Mouse (Mus musculus) forebrain, embryonic 16.5 days (tissue): ENCODE results near the gene Lin7a. TPM values are rescaled to one million over a fixed set of nuclear protein-coding genes. Genes with fewer than 3 reads are reported as not detected.

Experiments
- ATAC-seq: fragments of 200-750 bp; cut with Nextera tagmentation; 2 replicates; pipeline ENCODE4 v1.8.0; 2017; ENCODE audit warnings: mild to moderate bottlenecking, moderate library complexity
- H3K27ac ChIP-seq: fragments of 300-500 bp; sonication (generic); 2 replicates; pipeline ENCODE4 v1.5.1; 2014; ENCODE audit warnings: low read length, control low read depth
- H3K27me3 ChIP-seq: fragments of 300-500 bp; sonication (generic); replicated peaks from 2 replicates; pipeline ENCODE4 v1.6.1; 2014; ENCODE audit warnings: low read length; ENCODE audit not compliant: control insufficient read depth, insufficient read depth
- H3K36me3 ChIP-seq: fragments of 300-500 bp; sonication (generic); 2 replicates; pipeline ENCODE4 v1.6.1; 2014; ENCODE audit not compliant: control insufficient read depth, insufficient read depth
- H3K4me1 ChIP-seq: fragments of 300-500 bp; sonication (generic); replicated peaks from 2 replicates; pipeline ENCODE4 v1.6.1; 2014; ENCODE audit warnings: low read length; ENCODE audit not compliant: control insufficient read depth, insufficient read depth
- H3K4me2 ChIP-seq: fragments of 300-500 bp; sonication (generic); 2 replicates; pipeline ENCODE4 v1.6.1; 2014; ENCODE audit warnings: mild to moderate bottlenecking, low read length, control low read depth
- H3K4me3 ChIP-seq: fragments of 300-500 bp; sonication (generic); replicated peaks from 2 replicates; pipeline ENCODE4 v1.5.1; 2014; ENCODE audit warnings: mild to moderate bottlenecking, low read length, control low read depth
- H3K9ac ChIP-seq: fragments of 300-500 bp; sonication (generic); replicated peaks from 2 replicates; pipeline ENCODE4 v1.6.1; 2014; ENCODE audit warnings: low read depth, low read length, control low read depth
- H3K9me3 ChIP-seq: fragments of 300-500 bp; sonication (generic); 2 replicates; pipeline ENCODE4 v1.6.1; 2016; ENCODE audit warnings: low read length; ENCODE audit not compliant: control insufficient read depth
- WGBS: fragments of 180-500 bp; shearing (Covaris S2); extraction: QIAGEN DNeasy Blood & Tissue Kit; methylation state at CpG from one replicate; pipeline ENCODE4 v1.1.7; 2014; 5-methylcytosine and 5-hydroxymethylcytosine counted together
- polyA plus RNA-seq: library from polyadenylated mRNA; unstranded; fragments of >200 nt; fragmentation: Nextera tagmentation; extraction: Ambion mirVana; gene quantifications from 2 replicates; pipeline ENCODE4 v1.2.1, GENCODE M21; 2015

Gene Lin7a
- polyA plus RNA-seq, 1 experiment from 2014 or later = 18.8 TPM

GRCm38 (mm10) chr10:107228776-107229175 lies 42.7 kb upstream of the Lin7a start:
- WGBS = 87% methylated on average over 5 of the region's 5 CpGs
- Histone ChIP-seq H3K9me3 (no peaks in the 10 kb centered on the region), H3K27ac (no peak overlapping the region), H3K27me3 (no peaks in the 10 kb centered on the region), H3K9ac (no peak overlapping the region), H3K36me3 (no peaks in the 10 kb centered on the region), H3K4me2 (no peak overlapping the region), H3K4me3 (no peak overlapping the region), H3K4me1 (no peaks in the 10 kb centered on the region)
- ATAC-seq = no peak

GRCm38 (mm10) chr10:107229416-107229815 lies 42.1 kb upstream of the Lin7a start:
- whole genome bisulfite sequencing = 62% methylated on average over 3 of the region's 3 CpGs
- no peak for ATAC-seq
- no peak overlapping the region for H3K27ac ChIP-seq

GRCm38 (mm10) chr10:107230081-107230850 lies 41.2 kb upstream of the Lin7a start:
- 87% methylated on average over 8 of the region's 8 CpGs for WGBS
- no peaks in the 10 kb centered on the region for H3K9me3 ChIP-seq
- no peak for ATAC-seq
- no peak overlapping the region for H3K27ac ChIP-seq
- H3K36me3 ChIP-seq = no peaks in the 10 kb centered on the region
- no peaks in the 10 kb centered on the region for H3K4me1 ChIP-seq
- no peak overlapping the region for H3K4me3 ChIP-seq
- H3K4me2 ChIP-seq = no peak overlapping the region
- no peak overlapping the region for H3K9ac ChIP-seq
- no peaks in the 10 kb centered on the region for H3K27me3 ChIP-seq

More at GRCm38 (mm10) chr10:107229416-107229815, 42.1 kb upstream of the Lin7a start:
- H3K36me3 ChIP-seq = no peaks in the 10 kb centered on the region
- no peak overlapping the region for H3K9ac ChIP-seq
- H3K27me3 ChIP-seq = no peaks in the 10 kb centered on the region
- no peak overlapping the region for H3K4me2 ChIP-seq
- no peaks in the 10 kb centered on the region for H3K4me1 ChIP-seq
- H3K9me3 ChIP-seq = no peaks in the 10 kb centered on the region
- no peak overlapping the region for H3K4me3 ChIP-seq

GRCm38 (mm10) chr10:107230851-107231130 lies 40.7 kb upstream of the Lin7a start:
- Histone ChIP-seq H3K4me3 (no peak overlapping the region), H3K9ac (no peak overlapping the region), H3K9me3 (no peaks in the 10 kb centered on the region), H3K27ac (no peak overlapping the region), H3K27me3 (no peaks in the 10 kb centered on the region), H3K4me1 (no peaks in the 10 kb centered on the region), H3K4me2 (no peak overlapping the region), H3K36me3 (no peaks in the 10 kb centered on the region)
- 86% methylated on average over 1 of the region's 1 CpGs for WGBS
- no peak for ATAC-seq

GRCm38 (mm10) chr10:107231421-107232010 lies 40.0 kb upstream of the Lin7a start:
- Histone ChIP-seq H3K4me1 (no peaks in the 10 kb centered on the region), H3K4me3 (no peak overlapping the region), H3K27me3 (no peaks in the 10 kb centered on the region), H3K9ac (no peak overlapping the region), H3K27ac (no peak overlapping the region), H3K36me3 (no peaks in the 10 kb centered on the region), H3K9me3 (no peaks in the 10 kb centered on the region), H3K4me2 (no peak overlapping the region)
- WGBS = 90% methylated on average over 4 of the region's 4 CpGs
- ATAC-seq = no peak

GRCm38 (mm10) chr10:107232491-107233110 lies 38.9 kb upstream of the Lin7a start:
- Histone ChIP-seq H3K9ac (no peak overlapping the region), H3K36me3 (no peaks in the 10 kb centered on the region), H3K27ac (no peak overlapping the region), H3K4me2 (no peak overlapping the region), H3K4me3 (no peak overlapping the region), H3K27me3 (no peaks in the 10 kb centered on the region), H3K4me1 (no peaks in the 10 kb centered on the region), H3K9me3 (no peaks in the 10 kb centered on the region)
- ATAC-seq = no peak
- 93% methylated on average over 2 of the region's 2 CpGs for WGBS

GRCm38 (mm10) chr10:107233221-107233620 lies 38.3 kb upstream of the Lin7a start:
- WGBS = 91% methylated on average over 2 of the region's 2 CpGs
- no peak overlapping the region for H3K4me3 ChIP-seq
- no peaks in the 10 kb centered on the region for H3K9me3 ChIP-seq
- H3K27ac ChIP-seq = no peak overlapping the region
- no peaks in the 10 kb centered on the region for H3K36me3 ChIP-seq
- ATAC-seq = no peak
- H3K4me1 ChIP-seq = no peaks in the 10 kb centered on the region
- H3K27me3 ChIP-seq = no peaks in the 10 kb centered on the region
- H3K9ac ChIP-seq = no peak overlapping the region
- no peak overlapping the region for H3K4me2 ChIP-seq

GRCm38 (mm10) chr10:107233825-107234224 lies 37.7 kb upstream of the Lin7a start:
- ATAC-seq = no peak
- Histone ChIP-seq H3K4me2 (no peak overlapping the region), H3K27me3 (no peaks in the 10 kb centered on the region), H3K4me1 (no peaks in the 10 kb centered on the region), H3K9me3 (no peaks in the 10 kb centered on the region), H3K36me3 (no peaks in the 10 kb centered on the region), H3K9ac (no peak overlapping the region), H3K4me3 (no peak overlapping the region), H3K27ac (no peak overlapping the region)
- 77% methylated on average over 4 of the region's 4 CpGs for WGBS

GRCm38 (mm10) chr10:107234421-107235400 lies 36.8 kb upstream of the Lin7a start:
- WGBS = 86% methylated on average over 7 of the region's 7 CpGs
- H3K36me3 ChIP-seq = no peaks in the 10 kb centered on the region
- H3K4me2 ChIP-seq = no peak overlapping the region
- H3K4me1 ChIP-seq = no peaks in the 10 kb centered on the region
- H3K4me3 ChIP-seq = no peak overlapping the region
- no peak overlapping the region for H3K9ac ChIP-seq
- H3K9me3 ChIP-seq = no peaks in the 10 kb centered on the region
- H3K27ac ChIP-seq = no peak overlapping the region
- no peak for ATAC-seq
- H3K27me3 ChIP-seq = no peaks in the 10 kb centered on the region
